Mouse (Mus musculus) inflammation-experienced regulatory T-cells, adult 6 months (primary cell): ENCODE data around the gene Alkbh3. TPM values are rescaled to one million over a fixed set of nuclear protein-coding genes. Genes with fewer than 3 reads are reported as not detected.

Source experiments
- ATAC-seq: one replicate; pipeline ENCODE4 v1.8.0; 2017
- polyA plus RNA-seq, 3 experiments: library from polyadenylated mRNA; unstranded; fragments of 100-300 nt; shearing (Covaris generic); gene quantifications; one replicate each; pipeline ENCODE4 v1.2.1; 2017

Alkbh3 gene
- polyA plus RNA-seq, 3 experiments from 2014 or later, result 40.6 to 77.2 (median 41.2) TPM

- ATAC-seq, result no peak
These were observed 18.3 kb downstream of the Alkbh3 start for GRCm38 (mm10) chr2:93992259-93992658.

GRCm38 (mm10) chr2:93991336-93991735 is 19.3 kb downstream of the Alkbh3 start:
- ATAC-seq, result no peak

GRCm38 (mm10) chr2:93988440-93988839 is 22.2 kb downstream of the Alkbh3 start:
- no peak for ATAC-seq

- ATAC-seq, result no peak
These were observed 28.0 kb downstream of the Alkbh3 start for GRCm38 (mm10) chr2:93982457-93983235.

GRCm38 (mm10) chr2:93979249-93980120 is 31.1 kb downstream of the Alkbh3 start:
- no peak for ATAC-seq

GRCm38 (mm10) chr2:93976436-93977252 is 34.0 kb downstream of the Alkbh3 start:
- peak; percentile 90 for ATAC-seq

- ATAC-seq, result peak; percentile 37
These were observed 34.8 kb downstream of the Alkbh3 start for GRCm38 (mm10) chr2:93975526-93976435.

- ATAC-seq, result no peak
These were observed 35.6 kb downstream of the Alkbh3 start for GRCm38 (mm10) chr2:93975041-93975440.

- no peak for ATAC-seq
These were observed 39.0 kb downstream of the Alkbh3 start for GRCm38 (mm10) chr2:93971647-93972046.

GRCm38 (mm10) chr2:93964494-93965160 is 46.0 kb downstream of the Alkbh3 start:
- ATAC-seq, result no peak

- ATAC-seq, result no peak
These were observed 46.8 kb downstream of the Alkbh3 start for GRCm38 (mm10) chr2:93963802-93964201.

- no peak for ATAC-seq
These were observed 48.9 kb downstream of the Alkbh3 start for GRCm38 (mm10) chr2:93961716-93962115.

- no peak for ATAC-seq
These were observed 51.3 kb downstream of the Alkbh3 start for GRCm38 (mm10) chr2:93959346-93959745.

GRCm38 (mm10) chr2:93958216-93958615 is 52.4 kb downstream of the Alkbh3 start:
- no peak for ATAC-seq

- no peak for ATAC-seq
These were observed 52.8 kb downstream of the Alkbh3 start for GRCm38 (mm10) chr2:93957785-93958175.

GRCm38 (mm10) chr2:93956908-93957784 is 53.5 kb downstream of the Alkbh3 start, which contains the start of gene Gm13889:
Gene Gm13889 (minus strand): TSS chr2:93957201.
- no peak for ATAC-seq

GRCm38 (mm10) chr2:93956331-93956801 is 54.2 kb downstream of the Alkbh3 start:
- no peak for ATAC-seq

- no peak for ATAC-seq
These were observed 54.7 kb downstream of the Alkbh3 start for GRCm38 (mm10) chr2:93955886-93956285.

GRCm38 (mm10) chr2:93954781-93955578 is 55.6 kb downstream of the Alkbh3 start:
- ATAC-seq, result no peak
